Mouse (Mus musculus) inflammation-experienced regulatory T-cells, adult 6 months (primary cell): ENCODE measurements at regions not wholly inside any gene's neighbourhood (a gene's known extent, or its start where the extent isn't known, plus 50 kb on each side); places are given as distances from the start of the nearest gene placed in this dataset.
A peak's percentile ranks its signal among the peaks of the same experiment; 100 is the strongest.

ENCODE experiments used
- ATAC-seq: one replicate; pipeline ENCODE4 v1.8.0; 2017

- no peak for ATAC-seq
Measured at GRCm38 (mm10) chr13:6261458-6261857, 286.5 kb upstream of the Pitrm1 start.

- no peak for ATAC-seq
Measured at GRCm38 (mm10) chr13:6270546-6270945, 277.4 kb upstream of the Pitrm1 start.

DNA sequence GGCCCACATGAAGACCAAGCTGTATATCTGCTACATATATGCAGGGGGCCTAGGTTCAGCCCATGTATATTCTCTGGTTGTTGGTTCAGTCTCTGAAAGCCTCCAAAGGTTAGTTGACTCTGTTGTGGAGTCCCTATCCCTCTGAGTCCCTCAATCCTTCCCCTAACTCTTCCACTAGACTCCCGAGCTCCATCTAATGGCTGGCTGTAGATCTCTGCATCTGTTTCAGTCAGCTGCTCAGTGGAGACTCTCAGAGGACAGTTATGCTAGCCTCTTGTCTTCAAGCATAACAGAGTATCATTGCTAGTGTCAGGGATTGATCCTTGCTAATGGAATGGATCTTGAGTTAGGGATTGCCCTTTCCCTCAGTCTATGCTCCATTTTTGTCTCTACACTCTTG, 275.0 kb upstream of the Pitrm1 start:
- no peak for ATAC-seq

DNA sequence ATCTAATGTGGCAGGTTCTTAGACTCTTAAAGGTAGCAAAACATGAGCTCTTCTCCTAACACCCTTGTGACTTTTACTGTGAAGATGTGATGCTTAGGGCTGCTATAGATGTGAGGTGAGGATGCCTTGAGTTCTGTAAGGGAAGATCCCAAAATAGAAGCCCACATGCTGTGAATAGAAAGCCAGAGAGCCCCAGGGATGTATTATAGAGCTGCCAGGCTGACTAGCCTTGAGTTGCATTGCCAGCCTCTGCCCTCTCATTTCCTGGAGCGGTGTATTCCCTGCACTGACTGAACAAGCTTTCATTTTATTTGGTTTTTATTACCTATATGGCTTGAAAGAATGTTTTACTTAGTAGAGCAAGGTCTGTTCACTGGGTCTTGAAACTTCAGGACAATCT, 267.9 kb upstream of the Pitrm1 start:
- ATAC-seq, result no peak

DNA sequence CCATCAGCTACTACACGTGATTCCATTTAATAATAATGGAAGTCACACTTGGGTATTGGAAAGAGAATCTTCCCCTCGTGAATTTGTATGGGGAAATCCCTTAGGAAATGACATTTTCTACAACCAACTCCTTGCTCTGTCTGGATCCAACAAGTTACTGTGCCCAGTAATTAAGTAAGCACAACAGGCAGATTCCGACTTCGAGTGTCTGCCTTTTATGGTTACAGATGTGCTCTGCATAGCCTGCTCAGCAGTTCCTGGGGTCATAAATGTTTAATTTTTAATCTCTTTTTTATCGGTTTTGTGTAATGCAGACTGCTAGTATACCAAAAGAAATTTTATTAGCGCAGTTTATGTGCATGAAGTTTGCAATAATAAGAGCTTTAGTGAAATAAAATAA, 259.8 kb upstream of the Pitrm1 start:
- no peak for ATAC-seq

DNA sequence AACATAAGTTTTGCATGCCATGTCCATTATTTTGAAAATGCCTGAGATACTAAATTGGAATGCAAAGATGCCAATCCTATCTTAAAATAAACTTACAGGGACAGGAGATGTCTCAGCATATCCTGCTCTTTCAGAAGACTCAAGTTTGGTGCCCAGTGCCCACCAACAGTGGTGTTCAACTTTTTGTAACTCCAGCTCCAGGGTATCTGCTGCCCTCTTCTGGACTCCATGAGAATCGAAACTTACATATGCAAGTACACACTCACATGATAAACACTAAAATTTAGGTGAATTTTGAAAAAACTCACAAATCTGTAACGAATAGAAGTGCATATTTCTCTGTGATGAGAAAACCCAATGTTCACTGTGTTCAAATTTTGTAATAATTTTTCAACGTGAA, 255.9 kb upstream of the Pitrm1 start:
- peak; percentile 41 for ATAC-seq

GRCm38 (mm10) chr13:6305718-6306117, 242.2 kb upstream of the Pitrm1 start:
- ATAC-seq, result no peak

GRCm38 (mm10) chr13:6306616-6306988, 241.3 kb upstream of the Pitrm1 start:
- ATAC-seq, result no peak

DNA sequence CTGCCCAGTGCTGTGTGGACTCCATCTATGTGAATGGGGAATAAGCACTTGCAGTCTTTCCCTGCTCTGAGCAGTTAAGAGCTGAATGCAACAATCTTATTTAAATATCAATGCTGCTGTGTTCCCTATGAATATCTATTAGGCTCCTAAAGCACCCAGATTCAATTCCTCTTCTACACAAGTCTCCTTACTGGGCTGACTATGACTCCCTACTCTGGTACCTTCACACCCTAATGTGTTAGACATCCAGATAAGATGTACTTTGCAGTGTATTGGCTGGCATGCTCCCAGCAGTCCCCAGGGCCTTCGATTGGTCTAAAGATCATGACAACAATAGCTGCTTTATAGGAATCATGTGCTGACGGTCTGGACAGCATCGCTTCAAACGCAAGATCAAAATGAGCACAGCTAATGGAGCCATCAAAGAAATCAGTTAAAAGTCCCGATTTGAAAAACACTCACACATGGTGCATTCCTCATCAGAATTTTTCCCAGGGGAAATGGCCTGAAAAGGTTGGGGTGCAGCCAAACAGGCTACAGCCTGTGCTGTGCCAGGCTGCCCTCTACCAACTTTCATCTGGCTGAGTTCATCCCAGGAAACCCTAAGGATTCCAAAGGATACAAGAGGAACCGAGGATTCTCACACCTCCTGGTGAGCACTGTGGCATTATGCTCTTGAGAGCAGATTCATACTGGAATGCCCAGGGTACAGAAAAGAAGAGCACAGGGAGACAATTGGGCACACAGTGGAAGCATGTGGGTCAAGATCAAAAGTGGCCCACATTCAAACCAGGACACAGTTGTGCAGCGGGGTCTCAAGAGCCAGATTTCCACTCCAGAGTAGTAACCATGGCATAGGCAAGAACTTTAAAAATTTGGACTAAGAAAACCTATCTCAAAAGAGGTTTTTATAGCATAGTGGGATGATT, 240.7 kb upstream of the Pitrm1 start:
- ATAC-seq, result no peak

- ATAC-seq, result no peak
Measured at GRCm38 (mm10) chr13:6316201-6316600, 231.7 kb upstream of the Pitrm1 start.

- ATAC-seq, result no peak
Measured at GRCm38 (mm10) chr13:6323948-6324347, 224.0 kb upstream of the Pitrm1 start.

DNA sequence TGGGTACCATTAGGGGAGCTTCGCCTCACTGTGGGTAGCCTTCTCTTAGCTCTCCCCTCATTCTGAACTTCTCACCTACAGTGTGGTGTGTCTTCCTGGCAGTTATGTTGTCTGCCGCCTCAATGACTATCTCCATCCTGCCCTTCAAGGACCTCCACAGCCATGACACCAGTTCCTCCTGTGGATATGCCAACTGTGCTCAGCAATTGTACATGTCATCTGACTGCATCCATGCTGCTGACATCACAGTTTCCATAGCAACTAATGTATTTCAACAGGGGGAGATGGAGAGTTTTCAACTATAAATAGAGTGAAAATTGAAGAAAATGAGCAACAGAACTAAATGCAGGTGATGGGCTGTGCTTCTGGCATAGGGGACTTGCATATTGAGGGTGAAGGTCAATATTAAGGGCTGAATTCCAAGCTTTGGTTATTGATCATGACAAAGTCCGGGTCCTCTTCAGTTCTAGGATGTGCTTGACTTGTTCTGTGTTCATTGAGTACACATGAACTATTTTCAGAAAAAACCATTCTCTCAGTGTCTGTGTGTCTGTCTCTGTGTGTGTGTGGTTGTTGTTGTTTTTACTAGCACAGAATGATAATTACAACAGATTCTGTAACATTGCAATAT, 217.5 kb upstream of the Pitrm1 start:
- ATAC-seq, result no peak

GRCm38 (mm10) chr13:6340157-6340556, 207.8 kb upstream of the Pitrm1 start:
- no peak for ATAC-seq

DNA sequence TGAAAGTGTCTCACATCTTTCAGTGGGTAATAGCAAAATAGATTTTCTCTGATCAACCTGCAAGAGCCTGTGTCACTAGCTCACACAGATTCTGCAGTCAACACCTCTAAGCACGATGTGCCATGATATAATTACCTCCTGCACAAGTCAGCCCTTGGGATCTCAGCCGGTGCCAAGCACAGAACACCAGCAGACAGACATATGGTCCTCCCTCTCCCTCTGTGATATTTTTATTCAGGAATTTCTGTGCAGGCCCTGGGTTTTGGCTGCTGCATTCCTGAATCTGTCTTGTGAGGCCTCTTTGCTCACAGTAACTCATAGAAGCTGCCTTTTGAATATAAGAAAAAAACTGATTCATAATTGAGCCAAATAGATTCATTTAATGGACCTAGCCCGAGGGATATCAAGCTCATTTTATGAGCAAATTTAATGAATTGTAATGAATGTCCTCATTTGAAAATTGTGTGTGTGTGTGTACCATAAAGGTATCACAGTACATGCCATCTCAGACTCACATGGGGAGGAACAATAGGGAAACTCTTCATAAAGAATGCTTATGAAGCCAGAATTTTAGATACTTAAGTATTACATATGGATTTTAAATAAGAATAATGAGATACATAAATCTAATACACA, 206.7 kb upstream of the Pitrm1 start:
- no peak for ATAC-seq

GRCm38 (mm10) chr13:6365169-6365568, 182.8 kb upstream of the Pitrm1 start:
- no peak for ATAC-seq

DNA sequence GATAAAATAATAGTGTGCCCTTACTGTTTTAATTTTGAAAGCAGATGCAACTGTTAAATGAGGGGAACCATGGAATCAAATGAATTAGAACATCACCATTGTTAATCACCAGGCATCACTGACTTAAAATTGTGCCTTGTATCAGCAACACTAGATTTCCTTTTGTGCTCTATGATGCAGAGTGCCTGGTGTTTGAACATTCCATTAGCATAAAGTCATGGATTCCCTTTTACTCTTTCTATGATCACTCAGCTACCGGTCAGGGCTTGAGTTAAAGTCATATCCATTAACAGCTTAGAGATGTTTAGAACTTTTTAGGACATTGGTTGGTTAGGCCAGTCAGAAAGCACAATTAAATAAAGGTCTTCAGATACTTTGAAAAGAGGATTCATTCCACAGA, 180.3 kb upstream of the Pitrm1 start:
- ATAC-seq, result no peak

DNA sequence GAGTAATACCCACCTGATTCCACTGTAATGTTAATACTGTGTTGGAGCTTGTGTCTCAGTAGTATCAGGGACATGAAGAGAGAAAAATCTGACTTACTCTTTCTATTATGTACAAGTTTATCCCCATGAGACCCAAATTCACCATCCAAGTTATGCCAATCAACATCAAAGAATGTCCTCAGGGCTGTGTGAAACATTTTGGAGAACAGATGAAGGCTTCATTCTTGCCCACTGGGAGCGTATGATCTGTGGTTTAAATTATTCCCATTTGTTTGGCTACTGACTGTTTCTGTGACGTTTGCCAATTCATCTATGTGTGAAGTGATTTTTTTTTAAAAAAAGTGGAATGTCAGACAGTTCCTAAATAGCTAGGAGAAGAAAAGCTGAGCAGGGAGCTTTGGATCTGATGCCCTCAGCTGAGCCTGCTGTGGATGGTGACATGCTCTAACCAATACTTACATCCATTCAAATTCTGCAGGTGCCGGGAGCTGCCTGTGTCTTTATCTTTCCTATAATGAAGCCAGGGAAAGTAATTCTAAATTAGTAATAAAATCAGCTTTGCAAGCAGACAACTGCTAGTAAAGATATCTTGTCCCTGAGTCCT, 173.3 kb upstream of the Pitrm1 start:
- no peak for ATAC-seq

DNA sequence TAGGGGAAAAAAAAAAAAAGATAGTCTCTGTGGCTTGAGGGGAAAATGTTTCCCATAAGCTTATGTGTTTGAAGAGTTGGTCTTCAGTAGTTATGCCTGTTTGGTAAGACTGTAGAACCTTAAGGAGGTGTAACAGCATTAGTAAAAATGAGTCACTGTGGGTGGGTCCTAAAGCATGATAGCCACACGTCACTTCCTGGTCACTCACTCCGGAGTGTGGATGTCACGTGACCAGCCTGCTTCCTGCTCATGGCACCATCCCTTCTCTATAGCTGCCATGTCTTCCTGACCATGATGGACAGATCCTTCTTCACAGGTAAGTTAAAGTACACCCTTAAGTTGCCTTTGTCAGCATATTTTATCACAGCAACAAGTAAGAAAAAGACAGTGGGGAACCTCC, 170.0 kb upstream of the Pitrm1 start:
- ATAC-seq, result no peak

- no peak for ATAC-seq
Measured at GRCm38 (mm10) chr13:6395562-6396223, 152.3 kb upstream of the Pitrm1 start.

- no peak for ATAC-seq
Measured at GRCm38 (mm10) chr13:6397648-6398047, 150.3 kb upstream of the Pitrm1 start.

GRCm38 (mm10) chr13:6431821-6432220, 116.1 kb upstream of the Pitrm1 start:
- ATAC-seq, result no peak

DNA sequence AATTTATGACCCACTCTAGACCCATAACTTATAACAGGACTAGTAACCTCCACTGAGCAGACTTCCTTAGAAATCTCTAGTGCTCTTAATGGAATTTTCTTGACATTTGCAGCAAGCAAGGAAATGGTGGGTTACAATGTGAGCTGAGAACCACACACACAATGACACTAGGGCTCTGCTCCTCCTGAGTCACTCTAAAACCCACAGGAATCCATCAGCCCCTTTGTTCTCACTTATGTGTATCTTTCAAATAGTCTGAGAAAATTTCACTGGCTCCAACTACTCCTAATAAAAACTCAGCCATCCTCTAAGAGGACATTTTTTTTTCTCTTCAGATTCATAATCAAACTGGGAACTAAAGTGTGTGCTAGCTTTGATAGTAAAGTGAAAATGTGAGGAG, 101.0 kb upstream of the Pitrm1 start:
- no peak for ATAC-seq

DNA sequence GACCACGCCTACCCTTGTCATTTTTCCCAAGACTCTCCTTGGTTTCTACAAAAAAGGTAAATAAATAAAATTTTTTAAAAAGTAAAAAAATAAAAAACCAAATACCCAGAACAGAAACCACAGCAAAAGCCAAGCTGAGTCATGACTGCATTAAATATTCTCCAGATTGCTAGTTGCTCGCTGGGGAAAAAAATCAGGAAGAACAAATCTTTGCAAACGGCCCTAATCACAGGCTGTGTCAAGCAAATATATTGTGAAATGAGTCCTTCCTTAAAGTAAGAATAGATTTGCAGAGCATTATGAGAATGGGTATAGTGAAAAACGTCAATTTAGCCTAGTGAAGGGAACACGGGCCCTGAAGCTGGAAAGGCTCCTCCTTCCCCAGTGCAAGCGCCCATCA, 86.6 kb upstream of the Pitrm1 start:
- no peak for ATAC-seq
